Mouse (Mus musculus) frontal cortex, postnatal 14 days (tissue): ENCODE measurements around the gene Cyp2ab1.

Experiments used
- DNase-seq, 2 experiments: peaks; one replicate each; pipeline ENCODE4 v3.0.0; 2022; ENCODE audit warnings: low spot score in 2 of 2

Cyp2ab1 gene

GRCm38 (mm10) chr16:20271339-20271738, 53.9 kb downstream of the Cyp2ab1 start:
- no peak for DNase-seq

GRCm38 (mm10) chr16:20265089-20265488, 60.1 kb downstream of the Cyp2ab1 start:
- DNase-seq: no peak
